Mouse (Mus musculus) lung, postnatal 14 days (tissue): ENCODE measurements around the gene Arpp21.
"Not testable (repeated sequence)": the region's sequence is repeated elsewhere in the genome, so short reads cannot be mapped to it uniquely, and the experiment has no call there.

Experiments used
- DNase-seq: peaks from one replicate; pipeline ENCODE4 v3.0.0; 2021

The Arpp21 gene

DNA sequence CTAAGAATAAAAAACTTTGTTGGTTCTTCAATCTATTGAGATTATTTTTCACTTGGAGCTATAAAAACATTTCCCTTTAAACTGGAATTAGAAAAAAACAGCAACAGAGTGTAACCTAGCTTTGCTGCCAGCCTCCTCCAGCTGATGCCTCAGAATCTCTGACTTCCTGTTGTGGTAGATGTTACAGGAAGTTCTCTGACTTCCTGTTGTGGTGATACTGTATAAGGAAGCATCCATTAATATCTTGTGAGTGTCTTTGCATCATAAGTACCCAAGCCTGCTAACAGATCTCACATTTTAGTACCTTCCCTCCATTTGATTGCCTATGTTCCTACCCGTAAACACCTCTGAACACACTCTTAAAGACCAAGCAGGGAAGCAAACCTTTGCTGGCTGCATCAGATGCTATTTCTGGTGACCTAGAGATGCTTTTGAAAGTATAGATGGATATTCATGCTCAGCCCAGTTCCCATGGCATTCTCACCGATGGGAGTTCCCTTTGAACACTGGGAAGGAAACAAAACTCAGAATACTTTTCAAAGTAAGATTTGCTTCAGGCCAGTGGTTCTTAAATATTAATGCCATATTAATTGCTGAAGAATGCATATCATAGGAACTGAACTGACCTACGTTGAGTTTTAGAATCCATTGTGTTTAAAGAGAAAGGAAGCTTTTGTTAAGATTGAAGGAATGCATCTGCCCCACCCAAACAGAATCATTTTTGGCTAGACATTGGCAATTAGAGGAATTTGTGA lies 134.7 kb downstream of the Arpp21 start:
- no peak for DNase-seq

DNA sequence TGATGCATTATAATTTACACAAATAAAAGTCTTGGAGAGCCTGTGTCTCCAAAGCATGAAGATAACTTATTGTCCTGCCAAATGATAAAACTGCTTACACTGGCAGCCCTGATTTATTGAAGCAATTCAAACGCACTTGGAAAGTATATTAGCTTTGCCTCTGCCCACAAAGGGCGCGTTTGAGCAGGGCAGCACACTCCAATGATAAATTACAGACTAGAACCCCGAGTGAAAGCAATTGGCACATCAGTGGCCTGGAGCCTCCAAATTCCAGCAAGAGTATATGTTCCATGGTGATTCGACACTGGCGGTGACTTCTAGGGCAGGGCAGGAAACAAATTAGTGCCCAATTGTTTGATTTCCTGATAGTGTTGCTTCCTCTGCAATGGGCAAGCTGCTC lies 137.5 kb downstream of the Arpp21 start:
- no peak for DNase-seq

DNA sequence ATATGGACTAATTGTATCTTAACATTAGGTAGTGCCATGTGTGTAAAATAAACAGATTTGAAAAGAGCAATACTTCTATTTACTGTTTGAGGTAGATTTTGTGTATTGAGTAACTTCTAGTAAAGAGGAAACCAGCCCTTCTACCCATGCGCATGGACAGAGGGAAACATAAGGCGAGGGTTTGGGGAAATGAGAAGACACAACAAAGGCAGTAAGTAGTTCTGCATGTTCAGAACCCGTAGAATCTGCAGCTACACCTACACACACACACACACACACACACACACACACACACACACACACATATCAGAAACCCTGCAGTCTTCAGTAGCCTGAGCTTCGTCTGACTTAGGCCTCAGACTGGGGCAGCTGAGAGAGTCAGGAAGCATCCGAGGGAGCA lies 140.0 kb downstream of the Arpp21 start:
- DNase-seq = no peak

DNA sequence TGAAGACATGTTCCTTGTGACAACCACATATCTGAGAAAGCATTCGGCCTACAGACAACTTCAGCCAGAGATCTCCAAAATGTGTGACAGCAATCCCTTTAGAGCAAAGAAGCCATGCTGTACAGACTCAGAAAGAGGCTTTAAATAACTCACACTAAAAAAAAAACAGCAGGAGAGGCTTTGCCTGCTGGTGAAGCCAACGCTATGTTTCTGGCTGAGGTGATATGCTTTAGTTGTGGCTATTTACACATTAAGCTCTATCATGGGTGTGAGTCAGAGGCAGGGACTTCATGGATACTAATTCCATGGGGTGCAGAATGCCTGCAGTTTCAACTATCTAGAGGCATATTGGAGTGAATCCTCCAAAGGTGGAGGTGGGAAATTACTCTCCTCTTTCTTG lies 140.5 kb downstream of the Arpp21 start:
- no peak for DNase-seq

DNA sequence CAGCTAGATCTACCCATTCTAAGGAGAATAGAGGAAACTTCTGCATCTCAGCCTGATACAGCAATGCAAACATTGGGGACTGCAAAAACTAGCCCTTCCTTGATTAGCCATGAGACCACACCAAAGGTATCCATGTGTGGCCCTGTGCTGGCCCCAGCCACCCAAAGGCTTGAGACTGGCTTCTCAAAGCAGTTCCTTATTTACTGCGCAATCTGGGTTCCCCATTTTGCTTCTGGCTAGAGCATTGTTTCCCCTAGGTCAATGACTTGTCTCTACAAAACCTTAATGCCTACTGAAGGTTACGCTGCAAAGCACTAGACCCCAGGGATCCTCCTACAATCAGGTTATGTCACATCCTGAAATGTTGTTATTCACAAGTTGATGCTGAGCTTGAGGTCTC lies 156.8 kb downstream of the Arpp21 start:
- no peak for DNase-seq

DNA sequence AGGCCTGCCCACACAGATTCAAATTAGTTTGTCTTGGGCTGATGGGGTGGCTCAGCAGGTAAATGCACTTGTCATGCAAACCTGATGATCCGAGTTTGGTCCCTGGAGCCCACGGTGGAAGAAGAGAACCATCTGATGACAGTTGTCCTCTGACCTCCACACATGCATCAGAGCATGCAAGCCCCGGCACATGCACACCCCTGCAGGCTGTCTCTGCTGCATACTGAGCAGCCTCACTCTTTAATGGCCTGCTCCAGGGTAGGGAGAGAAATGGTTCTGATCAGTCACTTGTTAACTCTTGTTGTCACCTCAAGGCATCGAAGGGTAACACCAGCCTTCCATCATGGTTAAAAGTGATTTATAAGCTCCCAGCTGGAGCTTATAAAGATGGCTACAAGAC lies 157.3 kb downstream of the Arpp21 start:
- DNase-seq = no peak

DNA sequence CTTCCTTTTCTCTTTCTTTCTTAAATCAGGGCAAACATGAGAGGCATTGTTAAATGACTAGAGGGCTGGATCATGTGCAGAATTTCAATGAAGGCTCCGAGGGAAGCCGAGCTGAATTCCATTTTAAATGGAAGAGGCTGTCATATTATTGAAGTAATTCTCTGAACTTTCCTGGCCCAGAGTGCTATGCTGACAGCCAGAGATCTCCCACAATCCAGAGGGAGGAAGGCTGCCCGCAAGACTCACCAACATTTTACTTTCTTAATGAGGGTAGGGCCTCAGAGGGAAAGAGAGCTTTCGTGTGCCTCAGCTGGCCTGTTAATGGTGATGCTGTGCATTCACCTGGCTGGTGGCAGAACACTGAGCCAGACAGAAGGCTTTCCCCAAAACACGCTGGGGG lies 160.5 kb downstream of the Arpp21 start:
- DNase-seq = no peak

DNA sequence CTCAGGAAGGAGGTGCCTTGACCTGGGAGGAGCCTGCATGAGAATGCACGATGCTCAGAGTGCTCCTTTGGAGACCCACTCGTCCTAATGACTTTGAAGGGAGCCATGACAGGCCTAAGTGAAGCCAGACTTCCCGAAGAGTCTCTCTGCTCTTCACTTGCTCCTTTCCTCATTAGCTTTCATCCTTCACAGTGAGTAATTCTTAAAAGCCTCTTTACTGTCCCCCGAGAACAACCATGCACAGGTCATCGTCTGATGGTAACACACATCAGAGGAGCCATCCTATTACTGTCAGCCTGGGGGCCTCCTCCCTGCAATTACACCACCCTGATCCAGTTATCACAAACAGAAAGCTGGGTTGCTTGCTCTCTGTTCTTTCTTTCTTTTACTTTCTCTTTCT lies 160.9 kb downstream of the Arpp21 start:
- DNase-seq = no peak

DNA sequence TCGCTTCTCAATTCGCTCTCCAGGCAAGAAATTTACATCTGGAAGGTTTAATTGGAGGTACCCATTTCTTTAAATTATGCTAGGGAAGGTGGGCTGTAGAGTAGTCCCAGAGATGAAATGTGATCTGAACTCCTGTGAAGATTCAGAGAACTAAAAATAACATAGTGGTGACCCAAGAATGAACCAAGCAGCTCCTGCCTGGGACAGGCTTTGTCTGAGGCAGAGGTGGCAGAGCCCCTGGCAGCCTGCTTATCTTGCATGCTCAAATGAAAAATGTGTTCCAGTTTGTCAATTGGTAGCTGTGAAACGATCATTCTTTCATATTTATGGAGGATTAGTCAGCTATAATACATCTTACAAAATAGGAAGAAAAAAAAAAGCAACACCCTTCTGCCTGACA lies 164.4 kb downstream of the Arpp21 start:
- no peak for DNase-seq

DNA sequence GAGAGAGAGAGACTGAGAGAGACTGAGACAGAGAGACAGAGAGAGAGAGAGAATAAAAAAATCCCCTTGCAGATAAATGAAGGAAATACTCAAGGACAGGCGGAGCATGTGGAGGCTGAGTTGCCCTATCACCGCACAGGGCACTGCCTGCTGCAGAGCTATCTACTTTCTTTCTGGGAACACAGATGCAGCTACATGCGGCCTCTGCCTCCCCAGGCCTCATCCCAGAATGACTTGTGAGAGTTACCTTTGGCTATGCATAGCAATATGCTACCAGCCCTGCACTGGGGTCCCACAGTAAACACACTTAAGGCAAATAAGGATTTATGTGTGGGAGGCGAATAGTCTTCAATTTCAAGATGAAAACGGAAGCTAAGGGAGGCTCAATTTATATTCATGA lies 164.8 kb downstream of the Arpp21 start:
- no peak for DNase-seq

DNA sequence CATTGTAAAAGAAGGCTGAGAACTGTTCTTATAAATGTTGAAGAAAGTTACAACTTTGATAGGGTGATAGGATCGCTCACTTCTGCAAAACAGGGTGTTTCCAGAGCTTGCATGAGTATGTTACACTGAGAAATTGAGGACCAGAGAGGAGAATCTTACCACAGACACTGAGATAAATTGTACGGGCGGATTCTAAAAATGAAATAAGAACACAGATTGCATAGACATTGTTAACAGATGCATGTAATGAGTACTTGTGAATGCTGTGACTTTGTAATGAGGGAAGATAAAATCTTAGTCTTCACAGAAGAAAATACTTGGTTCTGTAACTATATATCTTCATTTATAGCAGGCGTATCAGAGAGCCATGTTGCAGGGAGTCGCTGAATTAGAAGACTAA lies 167.5 kb downstream of the Arpp21 start:
- DNase-seq = no peak

DNA sequence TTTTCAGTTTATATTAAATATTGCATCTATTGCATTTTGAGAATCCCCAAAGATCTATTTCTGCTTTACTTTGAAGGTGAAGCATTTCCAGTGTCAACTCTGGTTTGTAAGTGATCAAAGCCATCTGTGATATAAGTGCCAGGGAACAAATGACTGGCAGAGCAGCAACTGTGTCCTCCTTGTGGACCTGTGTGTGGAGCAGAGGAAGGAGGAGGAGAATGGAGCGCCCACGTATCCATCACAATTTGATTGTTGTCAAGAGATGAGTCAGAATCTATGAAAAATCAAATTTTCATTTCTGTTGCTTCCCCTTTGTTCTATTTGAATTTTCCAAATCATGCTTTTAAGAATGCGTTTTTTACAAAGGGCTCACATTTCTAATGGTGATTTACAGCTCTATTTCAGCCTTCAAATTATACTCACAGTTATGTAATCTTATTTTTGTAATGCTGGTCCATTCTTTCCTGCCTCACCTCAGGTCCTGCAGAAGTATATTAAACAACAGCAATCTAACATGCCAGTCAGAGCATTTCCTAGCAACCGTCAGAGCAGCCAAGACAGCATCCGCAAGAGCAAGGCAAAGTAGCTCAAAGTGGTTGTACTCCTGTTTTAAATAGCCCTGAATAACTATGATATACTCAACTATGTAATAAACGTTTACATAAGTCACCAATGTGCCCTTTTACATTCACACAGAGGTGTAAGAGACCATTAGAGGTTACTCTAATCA lies 174.9 kb downstream of the Arpp21 start:
- no peak for DNase-seq

DNA sequence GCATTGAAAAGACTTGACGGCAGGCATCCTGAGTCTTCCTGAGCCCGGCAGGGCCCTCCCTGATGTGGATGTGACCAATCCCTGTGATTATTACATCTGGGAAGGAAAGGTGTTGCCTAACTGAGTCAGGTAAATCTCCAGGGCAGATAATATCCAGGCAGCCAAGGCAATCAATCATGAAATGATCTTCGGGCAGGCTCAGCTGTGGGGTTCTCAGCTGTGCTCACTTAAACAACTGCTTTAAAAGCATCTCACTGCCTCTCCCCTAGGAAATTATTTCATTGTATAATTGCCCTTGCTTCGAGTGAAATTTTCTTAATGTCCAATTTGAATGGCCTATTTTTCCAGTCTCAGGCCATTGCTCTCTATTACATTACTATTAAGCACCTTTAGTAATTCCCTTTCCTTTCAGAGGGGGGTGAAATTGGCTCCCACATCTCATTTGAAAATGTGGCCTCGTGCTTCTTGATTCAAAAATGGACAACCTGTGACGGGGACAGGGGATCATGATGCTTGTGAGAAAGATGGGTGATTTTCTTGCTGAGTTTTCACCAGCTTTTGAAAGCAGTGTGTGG lies 180.8 kb downstream of the Arpp21 start:
- DNase-seq = no peak

DNA sequence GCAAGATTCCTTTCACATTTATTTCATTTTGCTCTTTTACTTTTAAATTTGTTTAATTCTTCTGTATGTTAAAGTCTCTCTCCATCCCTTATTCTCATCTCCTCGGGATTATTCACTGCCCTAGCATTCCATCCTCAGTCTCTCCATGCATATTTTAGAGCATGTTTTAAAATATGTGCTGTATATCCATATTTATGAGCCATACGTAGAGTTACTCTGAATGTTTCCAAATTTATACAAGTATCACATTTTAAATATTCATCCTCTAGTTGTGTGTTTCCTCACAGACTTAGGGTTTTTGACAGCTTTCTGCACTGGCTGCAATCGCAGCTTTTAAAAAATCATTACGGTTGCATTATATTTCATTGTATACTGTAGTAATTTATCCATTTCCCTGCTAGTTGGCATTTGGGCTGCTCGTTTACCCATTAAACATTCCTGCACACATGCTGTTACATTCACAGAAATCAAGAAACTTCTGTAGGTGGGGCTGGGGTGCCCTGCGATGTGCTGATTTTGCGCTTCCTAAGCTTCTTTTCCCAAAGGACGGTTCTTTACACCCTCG lies 187.8 kb downstream of the Arpp21 start:
- no peak for DNase-seq

DNA sequence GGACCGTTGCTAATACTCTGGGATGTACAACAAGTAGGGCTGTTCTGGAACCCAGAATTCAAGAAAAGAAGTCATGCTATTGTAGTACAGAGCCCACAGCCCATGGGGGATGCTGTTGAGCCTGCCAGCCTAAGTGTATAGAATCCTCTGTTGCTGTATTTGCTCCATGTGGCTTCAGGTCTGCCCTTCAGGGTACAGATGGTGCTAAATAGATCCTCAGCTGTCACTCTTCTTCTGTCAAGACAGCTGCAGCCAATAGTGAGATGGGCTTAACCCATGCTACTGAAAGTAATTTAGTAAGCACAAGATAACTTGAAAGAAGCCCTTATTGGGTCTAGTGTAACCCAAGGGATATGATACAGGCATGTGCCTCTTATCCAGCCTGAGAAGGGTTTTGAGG lies 195.2 kb downstream of the Arpp21 start:
- no peak for DNase-seq

DNA sequence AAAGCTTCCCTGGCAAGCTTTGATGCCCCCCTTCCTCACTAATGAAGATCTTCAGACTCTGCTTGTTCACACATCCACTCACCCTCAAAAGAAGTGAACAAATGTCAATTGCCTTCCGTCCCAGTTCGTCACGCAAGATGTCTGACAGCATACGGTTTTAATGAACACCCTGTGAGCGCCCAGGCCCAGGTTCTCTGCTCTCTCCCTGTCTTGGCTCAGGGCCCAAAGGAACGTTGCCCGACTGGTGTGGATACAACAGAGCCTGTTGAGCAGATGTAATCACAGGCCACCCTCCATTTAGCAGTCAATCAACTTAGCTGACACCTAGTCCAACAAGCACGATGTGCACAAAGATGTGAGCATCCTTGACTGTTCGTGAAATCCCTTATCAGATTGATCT lies 198.0 kb downstream of the Arpp21 start:
- DNase-seq = no peak

DNA sequence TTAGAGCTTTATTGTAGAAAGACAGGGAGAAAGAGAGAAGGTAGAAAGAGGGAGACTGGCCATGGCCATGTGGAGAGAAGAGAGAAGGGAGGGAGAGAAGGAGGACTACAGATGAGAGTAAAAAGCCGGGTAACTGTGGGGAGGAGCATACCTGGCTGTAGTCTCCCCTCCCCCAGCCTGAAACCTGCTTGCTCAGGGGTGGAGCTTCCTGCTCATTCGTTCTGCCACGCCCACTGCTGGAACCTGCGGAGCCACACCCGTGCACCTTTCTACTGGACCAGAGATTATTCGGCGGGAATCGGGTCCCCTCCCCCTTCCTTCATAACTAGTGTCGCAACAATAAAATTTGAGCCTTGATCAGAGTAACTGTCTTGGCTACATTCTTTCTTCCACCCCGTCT lies 201.9 kb downstream of the Arpp21 start:
- not testable (repeated sequence) for DNase-seq

DNA sequence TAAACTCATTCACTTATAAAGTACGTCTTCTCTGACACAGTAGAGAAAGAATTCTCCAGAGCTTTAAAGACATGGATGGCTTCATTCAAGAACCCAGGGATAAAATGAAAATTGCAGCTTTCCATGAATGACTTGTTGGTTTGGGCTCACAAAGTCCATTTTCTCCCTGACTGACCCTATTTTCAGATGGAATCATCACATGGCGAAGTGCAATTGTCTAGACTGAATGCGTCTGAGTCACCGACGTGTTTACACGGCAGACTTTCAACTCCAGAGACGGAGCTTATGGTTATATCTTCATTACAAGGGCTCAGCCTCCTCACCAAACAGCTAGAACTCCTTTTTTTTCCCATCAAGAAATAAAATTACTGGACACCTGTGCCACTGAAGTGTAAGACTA lies 203.6 kb downstream of the Arpp21 start:
- DNase-seq = no peak

DNA sequence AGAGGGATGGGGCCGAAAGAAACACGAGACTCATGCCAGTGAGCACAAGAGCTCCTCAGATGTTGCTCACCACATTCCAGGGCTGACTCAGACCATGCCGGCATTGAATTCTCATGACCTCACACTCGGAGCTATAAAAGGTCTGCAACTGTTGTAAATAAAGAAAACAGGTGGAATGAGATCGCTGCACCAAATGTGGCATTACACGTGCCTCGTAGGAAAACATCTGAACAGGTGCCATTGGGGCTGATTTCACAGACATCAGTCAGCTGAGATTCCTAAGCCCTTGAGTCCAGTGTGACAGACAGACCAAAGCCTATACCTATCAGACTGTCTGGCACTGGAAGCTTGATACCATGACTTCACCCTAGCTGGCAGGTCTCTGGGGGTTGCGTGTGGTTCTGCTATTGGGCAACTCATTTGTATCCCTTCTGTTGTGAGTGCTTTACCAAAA lies 212.1 kb downstream of the Arpp21 start:
- no peak for DNase-seq

DNA sequence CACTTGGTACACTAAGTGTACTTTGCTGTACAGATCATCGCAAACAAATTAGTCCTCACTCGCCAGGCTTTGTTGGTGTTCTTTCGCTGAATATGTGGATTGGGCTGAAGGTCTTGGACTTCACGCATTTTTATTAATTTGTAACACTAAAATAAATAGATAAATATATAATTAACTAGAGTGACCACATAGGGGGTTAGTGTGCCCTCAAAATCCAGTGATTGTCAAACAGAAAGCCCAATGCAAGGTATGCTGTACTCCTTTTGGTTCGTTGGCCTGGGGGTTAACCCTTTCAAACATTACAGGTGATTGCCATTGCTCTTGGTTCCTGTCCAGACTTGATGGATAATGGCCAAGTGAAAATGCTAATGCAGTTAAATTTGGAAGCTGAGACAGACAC lies 212.6 kb downstream of the Arpp21 start:
- DNase-seq = no peak
